Mouse (Mus musculus) splenic B cell, adult 2 months (primary cell): Measurements from ENCODE around the gene Asb1.

Experiments
- DNase-seq: peaks from one replicate; pipeline ENCODE4 v3.0.0-alpha.2; 2011; ENCODE audit warnings: low read depth, low spot score
- H3K27me3 ChIP-seq: 2 replicates; pipeline ENCODE4 v1.6.1; 2012; ENCODE audit warnings: mild to moderate bottlenecking, low read length, moderate library complexity, mixed read lengths; ENCODE audit not compliant: control insufficient read depth, poor library complexity, insufficient read depth, severe bottlenecking
- H3K36me3 ChIP-seq: 2 replicates; pipeline ENCODE4 v1.6.1; 2012; ENCODE audit warnings: mild to moderate bottlenecking, low read length, moderate library complexity, mixed read lengths; ENCODE audit not compliant: control insufficient read depth, poor library complexity, insufficient read depth, severe bottlenecking

The Asb1 gene

GRCm38 (mm10) chr1:91564598-91564997 lies 24.3 kb downstream of the Asb1 start:
- no peaks in the 10 kb centered on the region; the same call in 1 of the 2 replicates for H3K27me3 ChIP-seq
- no peak for DNase-seq

GRCm38 (mm10) chr1:91567269-91567668 lies 26.9 kb downstream of the Asb1 start:
- Histone ChIP-seq H3K27me3 (no peaks in the 10 kb centered on the region; the same call in 1 of the 2 replicates), H3K36me3 (no peaks in the 10 kb centered on the region)
- no peak for DNase-seq

More at GRCm38 (mm10) chr1:91564598-91564997, 24.3 kb downstream of the Asb1 start:
- no peaks in the 10 kb centered on the region; the same call in 1 of the 2 replicates for H3K36me3 ChIP-seq

GRCm38 (mm10) chr1:91572458-91572857 lies 32.1 kb downstream of the Asb1 start:
- no peak for DNase-seq
- H3K27me3 ChIP-seq = no peaks in the 10 kb centered on the region
- H3K36me3 ChIP-seq = no peaks in the 10 kb centered on the region

GRCm38 (mm10) chr1:91574208-91574607 lies 33.9 kb downstream of the Asb1 start:
- no peaks in the 10 kb centered on the region for H3K36me3 ChIP-seq
- DNase-seq = no peak
- H3K27me3 ChIP-seq = no peaks in the 10 kb centered on the region

GRCm38 (mm10) chr1:91577883-91578517 lies 37.7 kb downstream of the Asb1 start:
- no peaks in the 10 kb centered on the region for H3K36me3 ChIP-seq
- no peak for DNase-seq
- no peaks in the 10 kb centered on the region for H3K27me3 ChIP-seq

GRCm38 (mm10) chr1:91580503-91580902 lies 40.2 kb downstream of the Asb1 start:
- DNase-seq = no peak
- Histone ChIP-seq H3K36me3 (no peaks in the 10 kb centered on the region), H3K27me3 (no peaks in the 10 kb centered on the region)

GRCm38 (mm10) chr1:91581206-91581605 lies 40.9 kb downstream of the Asb1 start:
- Histone ChIP-seq H3K36me3 (no peaks in the 10 kb centered on the region), H3K27me3 (no peaks in the 10 kb centered on the region)
- DNase-seq = no peak

- H3K36me3 ChIP-seq = no peaks in the 10 kb centered on the region
- no peak for DNase-seq
- no peaks in the 10 kb centered on the region for H3K27me3 ChIP-seq
Measured at GRCm38 (mm10) chr1:91584969-91585835, 44.9 kb downstream of the Asb1 start.

GRCm38 (mm10) chr1:91589738-91590137 lies 49.4 kb downstream of the Asb1 start:
- Histone ChIP-seq H3K27me3 (no peaks in the 10 kb centered on the region), H3K36me3 (no peaks in the 10 kb centered on the region)
- DNase-seq = no peak

GRCm38 (mm10) chr1:91595521-91596020 lies 55.2 kb downstream of the Asb1 start:
- no peak for DNase-seq
- H3K36me3 ChIP-seq = no peaks in the 10 kb centered on the region
- H3K27me3 ChIP-seq = no peaks in the 10 kb centered on the region

- no peaks in the 10 kb centered on the region for H3K27me3 ChIP-seq
- no peak for DNase-seq
Measured at GRCm38 (mm10) chr1:91597611-91598010, 57.3 kb downstream of the Asb1 start.

GRCm38 (mm10) chr1:91600671-91601361 lies 60.5 kb downstream of the Asb1 start:
- DNase-seq = no peak
- H3K36me3 ChIP-seq = no peaks in the 10 kb centered on the region
- H3K27me3 ChIP-seq = no peaks in the 10 kb centered on the region

More at GRCm38 (mm10) chr1:91597611-91598010, 57.3 kb downstream of the Asb1 start:
- H3K36me3 ChIP-seq = no peaks in the 10 kb centered on the region

GRCm38 (mm10) chr1:91601362-91602096 lies 61.2 kb downstream of the Asb1 start:
- DNase-seq = no peak
- Histone ChIP-seq H3K36me3 (no peaks in the 10 kb centered on the region), H3K27me3 (no peaks in the 10 kb centered on the region)

- Histone ChIP-seq H3K36me3 (no peaks in the 10 kb centered on the region), H3K27me3 (no peaks in the 10 kb centered on the region)
- DNase-seq = no peak
Measured at GRCm38 (mm10) chr1:91605632-91606031, 65.3 kb downstream of the Asb1 start.
